Mouse (Mus musculus) kidney, embryonic 16.5 days (tissue): ENCODE data around the gene Cd209f. TPM values are rescaled to one million over a fixed set of nuclear protein-coding genes. Genes with fewer than 3 reads are reported as not detected.
"Not testable (repeated sequence)": the region's sequence is repeated elsewhere in the genome, so short reads cannot be mapped to it uniquely, and the experiment has no call there.

Source experiments
- ATAC-seq: fragments of 200-750 bp; cut with Nextera tagmentation; 2 replicates; pipeline ENCODE4 v1.8.0; 2017; ENCODE audit warnings: moderate TSS enrichment; ENCODE audit not compliant: low FRiP score, low TSS enrichment
- H3K27ac ChIP-seq: fragments of 300-500 bp; sonication (generic); 2 replicates; pipeline ENCODE4 v1.5.1; 2014; ENCODE audit warnings: low read length
- H3K27me3 ChIP-seq: fragments of 300-500 bp; sonication (generic); 2 replicates; pipeline ENCODE4 v1.6.1; 2014; ENCODE audit warnings: low read length, control low read depth, mixed read lengths; ENCODE audit not compliant: insufficient read depth
- H3K36me3 ChIP-seq: fragments of 300-500 bp; sonication (generic); 2 replicates; pipeline ENCODE4 v1.6.1; 2014; ENCODE audit warnings: low read length, control low read depth, mixed read lengths; ENCODE audit not compliant: insufficient read depth
- H3K4me1 ChIP-seq: fragments of 300-500 bp; sonication (generic); 2 replicates; pipeline ENCODE4 v1.6.1; 2014; ENCODE audit warnings: low read length, control low read depth, mixed read lengths; ENCODE audit not compliant: insufficient read depth
- H3K4me2 ChIP-seq: fragments of 300-500 bp; sonication (generic); replicated peaks from 2 replicates; pipeline ENCODE4 v1.6.1; 2014; ENCODE audit warnings: low read depth, low read length
- H3K4me3 ChIP-seq: fragments of 300-500 bp; sonication (generic); 2 replicates; pipeline ENCODE4 v1.5.1; 2014; ENCODE audit warnings: mild to moderate bottlenecking, low read length
- H3K9ac ChIP-seq: fragments of 300-500 bp; sonication (generic); replicated peaks from 2 replicates; pipeline ENCODE4 v1.6.1; 2014; ENCODE audit warnings: low read length
- H3K9me3 ChIP-seq: fragments of 300-500 bp; sonication (generic); 2 replicates; pipeline ENCODE4 v1.6.1; 2016; ENCODE audit warnings: low read length, control low read depth
- WGBS: fragments of 180-500 bp; shearing (Covaris S2); extraction: QIAGEN DNeasy Blood & Tissue Kit; methylation state at CpG from one replicate; pipeline ENCODE4 v1.1.7; 2014; 5-methylcytosine and 5-hydroxymethylcytosine counted together
- polyA plus RNA-seq: library from polyadenylated mRNA; unstranded; fragments of >200 nt; fragmentation: Nextera tagmentation; extraction: Ambion mirVana; gene quantifications from 2 replicates; pipeline ENCODE4 v1.2.1, GENCODE M21; 2015

Cd209f gene
- 0.14 TPM in 1 of 2 replicates, not detected in the other for polyA plus RNA-seq

DNA sequence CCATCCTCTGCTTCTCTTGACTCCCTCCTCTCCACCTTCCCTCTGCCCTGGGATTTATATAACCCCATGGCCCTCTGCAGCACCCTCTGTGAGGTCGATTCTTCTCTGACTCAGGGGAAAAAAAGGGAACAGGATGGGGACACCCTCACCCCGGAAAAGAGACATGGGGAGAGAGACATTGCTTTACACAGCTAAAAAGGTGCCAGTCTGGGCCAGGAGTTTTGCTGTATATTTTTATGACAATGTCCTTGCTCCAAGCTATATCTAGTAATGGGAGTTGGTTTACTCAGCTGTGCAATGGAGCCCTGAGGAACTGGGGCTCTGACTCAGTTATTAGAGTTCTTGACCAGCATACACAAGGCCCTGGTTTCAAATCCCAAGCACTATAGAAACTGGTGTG, at the start of gene Cd209f:
Gene Cd209f (minus strand): TSS at position 101 of the 400 bp plus-strand sequence.
- H3K27me3 ChIP-seq, H3K4me3 ChIP-seq, H3K4me2 ChIP-seq, H3K9ac ChIP-seq, H3K4me1 ChIP-seq, H3K9me3 ChIP-seq, H3K36me3 ChIP-seq, ATAC-seq, H3K27ac ChIP-seq: not testable (repeated sequence)
- WGBS = 82% methylated on average over 1 of the region's 2 CpGs

DNA sequence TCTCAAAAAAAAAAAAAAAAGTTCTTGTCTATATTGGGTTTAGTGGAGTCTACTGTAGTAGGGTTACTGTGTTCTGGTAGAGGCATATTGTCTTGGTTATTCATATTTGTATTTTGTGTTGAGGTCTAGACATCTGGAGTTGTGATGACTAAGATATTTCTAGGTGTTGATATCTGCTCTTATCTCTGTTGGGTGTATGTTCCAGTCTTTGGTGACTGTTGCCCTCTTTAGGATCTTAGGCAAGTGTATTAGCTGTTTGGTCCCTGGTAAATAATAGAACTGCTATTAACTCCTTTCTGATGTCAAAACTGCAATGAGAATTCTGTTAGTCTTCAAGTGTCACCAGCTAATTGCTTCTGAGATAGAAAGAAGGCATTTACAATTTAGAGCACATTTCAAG, 49.2 kb upstream of the Cd209f start:
- no peak overlapping the region for H3K27ac ChIP-seq
- H3K4me3 ChIP-seq = no peak overlapping the region
- H3K4me2 ChIP-seq = no peak overlapping the region
- no peak overlapping the region for H3K9ac ChIP-seq
- H3K27me3 ChIP-seq = no peaks in the 10 kb centered on the region
- ATAC-seq = no peak
- no peaks in the 10 kb centered on the region for H3K4me1 ChIP-seq
- no peaks in the 10 kb centered on the region for H3K36me3 ChIP-seq
- no peaks in the 10 kb centered on the region; the same call in 1 of the 2 replicates for H3K9me3 ChIP-seq

DNA sequence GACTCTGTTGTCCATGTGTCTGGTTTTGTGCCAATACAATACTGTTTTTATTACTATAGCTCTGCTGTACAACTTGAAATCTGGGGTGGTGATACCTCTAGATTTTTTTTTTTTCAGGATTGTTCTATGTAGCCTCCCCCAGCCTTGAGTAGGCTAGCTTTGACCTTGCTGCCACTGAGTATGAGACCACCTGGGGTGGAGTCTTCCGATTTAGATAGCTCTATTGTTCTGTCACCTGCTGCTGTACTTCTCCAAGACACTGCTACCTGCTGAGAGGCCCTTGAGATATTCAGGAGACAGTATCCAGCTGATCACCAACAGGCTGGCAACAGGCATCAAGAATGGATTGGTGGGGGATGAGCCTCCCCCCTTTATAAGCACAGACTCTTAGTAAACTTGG, 41.6 kb upstream of the Cd209f start:
- no peak overlapping the region for H3K9ac ChIP-seq
- ATAC-seq = no peak
- no peak overlapping the region for H3K27ac ChIP-seq
- no peak overlapping the region for H3K4me2 ChIP-seq
- peaks cover 4% of the 10 kb centered on the region for H3K9me3 ChIP-seq
- H3K4me1 ChIP-seq = no peaks in the 10 kb centered on the region
- WGBS = 28% methylated on average over 1 of the region's 1 CpGs
- no peaks in the 10 kb centered on the region for H3K36me3 ChIP-seq
- H3K27me3 ChIP-seq = no peaks in the 10 kb centered on the region
- H3K4me3 ChIP-seq = no peak overlapping the region

DNA sequence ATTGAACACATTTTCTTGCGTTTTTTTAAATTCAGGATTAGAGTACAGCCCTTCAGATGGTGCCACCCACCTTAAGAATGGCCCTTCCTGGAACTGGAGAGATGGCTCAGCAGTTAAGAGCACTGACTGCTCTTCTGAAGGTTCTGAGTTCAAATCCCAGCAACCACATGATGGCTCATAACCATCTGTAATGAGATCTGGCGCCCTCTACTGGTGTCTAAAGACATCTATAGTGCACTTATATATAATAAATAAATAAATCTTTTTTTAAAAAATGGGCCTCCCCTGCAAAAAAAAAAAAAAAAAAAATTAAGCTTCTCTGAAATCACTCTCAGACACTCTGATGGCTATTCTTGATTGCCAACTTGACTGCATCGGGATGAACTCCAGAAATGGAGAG, 36.1 kb upstream of the Cd209f start:
- no peaks in the 10 kb centered on the region for H3K36me3 ChIP-seq
- ATAC-seq = no peak
- no peaks in the 10 kb centered on the region for H3K27me3 ChIP-seq
- no peak overlapping the region for H3K4me2 ChIP-seq
- no peaks in the 10 kb centered on the region for H3K9me3 ChIP-seq
- H3K9ac ChIP-seq = no peak overlapping the region
- 62% methylated on average over 3 of the region's 3 CpGs for WGBS
- no peak overlapping the region for H3K27ac ChIP-seq
- 0 out of 2 replicates have a peak, but pooled peaks cover 2% of the 10 kb centered on the region for H3K4me1 ChIP-seq
- H3K4me3 ChIP-seq = no peak overlapping the region

DNA sequence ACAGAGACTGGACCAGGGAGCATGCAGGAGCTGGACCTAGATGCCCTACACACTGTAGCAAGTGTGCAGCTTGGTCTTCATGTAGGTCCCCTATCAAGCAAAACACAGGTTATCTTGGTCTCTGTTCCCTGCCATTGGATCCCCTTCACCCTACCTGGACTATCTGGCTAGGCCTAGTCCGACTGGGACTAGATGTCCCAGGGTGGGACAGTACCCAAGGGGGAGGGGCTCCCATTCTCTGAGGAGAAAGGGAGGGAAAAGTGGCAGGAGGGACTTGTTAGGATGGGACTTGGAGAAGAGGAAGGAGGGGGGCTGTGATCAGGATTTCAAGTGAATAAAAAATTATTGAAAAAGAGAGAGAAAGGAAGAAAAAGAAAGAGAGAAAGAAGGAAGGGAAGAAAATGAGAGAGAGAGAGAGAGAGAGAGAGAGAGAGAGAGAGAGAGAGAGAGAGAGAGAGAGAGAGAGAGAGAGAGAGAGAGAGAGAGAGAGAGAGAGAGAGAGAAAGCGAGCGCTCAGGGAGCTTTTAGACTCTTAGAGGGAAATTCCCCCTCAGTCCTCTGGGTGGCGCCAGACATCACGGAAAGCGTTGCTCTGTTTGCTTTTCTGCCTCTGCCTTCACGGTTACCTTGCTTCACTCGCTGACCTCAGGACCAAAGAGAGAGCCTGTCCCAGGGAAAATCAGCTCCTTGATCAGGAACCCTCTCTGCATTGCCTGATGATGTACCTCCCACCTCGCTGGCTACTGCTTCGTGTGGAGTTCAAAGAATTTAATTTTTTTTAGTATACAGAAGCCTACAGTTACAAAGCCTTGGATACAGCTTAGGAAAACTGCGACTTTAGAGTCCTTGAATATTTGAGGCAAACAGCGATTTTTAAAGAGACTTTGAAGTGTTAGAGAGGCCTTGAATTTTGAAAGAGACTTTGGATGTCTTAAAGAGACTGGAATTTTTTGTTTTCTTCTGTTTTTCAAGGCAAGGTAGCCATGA, 34.3 kb upstream of the Cd209f start:
- no peak overlapping the region for H3K27ac ChIP-seq
- peak; percentile 73 for ATAC-seq
- H3K27me3 ChIP-seq = no peaks in the 10 kb centered on the region
- WGBS = 12% methylated on average over 12 of the region's 12 CpGs
- 0 out of 2 replicates have a peak, but pooled peaks cover 2% of the 10 kb centered on the region for H3K4me1 ChIP-seq
- no peaks in the 10 kb centered on the region for H3K36me3 ChIP-seq
- H3K4me3 ChIP-seq = no peak overlapping the region
- H3K4me2 ChIP-seq = no peak overlapping the region
- H3K9me3 ChIP-seq = no peaks in the 10 kb centered on the region
- no peak overlapping the region for H3K9ac ChIP-seq

DNA sequence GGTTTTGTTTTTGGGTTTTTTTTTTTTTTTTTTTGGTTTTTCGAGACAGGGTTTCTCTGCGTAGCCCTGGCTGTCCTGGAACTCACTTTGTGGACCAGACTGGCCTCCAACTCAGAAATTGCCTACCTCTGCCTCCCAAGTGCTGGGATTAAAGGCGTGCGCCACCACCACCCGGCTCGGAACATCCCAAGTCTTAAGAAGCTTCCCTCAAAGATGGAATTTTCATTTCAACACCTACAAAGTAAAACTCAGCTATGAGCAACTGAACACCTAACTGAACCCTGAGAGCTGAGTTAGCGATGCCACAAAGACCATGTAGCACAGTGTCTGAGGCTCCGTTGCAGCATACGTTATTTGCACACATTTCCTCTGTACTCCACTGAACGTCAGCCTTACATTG, 28.2 kb upstream of the Cd209f start, which contains the start of gene Cd209g:
Gene Cd209g (plus strand): TSS at position 301 of the 400 bp plus-strand sequence.
- Histone ChIP-seq H3K27ac (no peak within 1 kb of the TSS), H3K36me3 (no peaks in the 10 kb centered on the region), H3K9ac (no peak within 1 kb of the TSS), H3K4me1 (no peaks in the 10 kb centered on the region), H3K9me3 (no peaks in the 10 kb centered on the region), H3K4me3 (no peak within 1 kb of the TSS), H3K27me3 (no peaks in the 10 kb centered on the region), H3K4me2 (no peak within 1 kb of the TSS)
- 91% methylated on average over 10 of the region's 10 CpGs for WGBS
- ATAC-seq = no peak

DNA sequence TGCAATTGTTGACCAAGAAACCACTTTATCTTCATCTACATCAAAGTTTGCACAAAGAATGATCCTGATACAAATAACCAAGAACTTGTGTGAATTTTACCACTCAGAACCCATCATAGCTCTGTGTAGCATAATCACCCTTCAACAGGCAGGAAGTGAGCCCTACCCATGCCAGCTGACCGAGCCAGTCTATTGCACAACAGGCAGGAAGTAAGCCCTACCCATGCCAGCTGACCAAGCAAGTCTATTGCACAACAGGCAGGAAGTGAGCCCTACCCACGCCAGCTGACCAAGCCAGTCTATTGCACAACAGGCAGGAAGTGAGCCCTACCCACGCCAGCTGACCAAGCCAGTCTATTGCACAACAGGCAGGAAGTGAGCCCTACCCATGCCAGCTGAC, 17.1 kb downstream of the Cd209f start:
- not testable (repeated sequence) for H3K27me3 ChIP-seq, H3K4me1 ChIP-seq, H3K4me3 ChIP-seq, ATAC-seq, H3K27ac ChIP-seq, H3K9ac ChIP-seq, H3K36me3 ChIP-seq, H3K9me3 ChIP-seq, H3K4me2 ChIP-seq
- WGBS = 91% methylated on average over 3 of the region's 3 CpGs

DNA sequence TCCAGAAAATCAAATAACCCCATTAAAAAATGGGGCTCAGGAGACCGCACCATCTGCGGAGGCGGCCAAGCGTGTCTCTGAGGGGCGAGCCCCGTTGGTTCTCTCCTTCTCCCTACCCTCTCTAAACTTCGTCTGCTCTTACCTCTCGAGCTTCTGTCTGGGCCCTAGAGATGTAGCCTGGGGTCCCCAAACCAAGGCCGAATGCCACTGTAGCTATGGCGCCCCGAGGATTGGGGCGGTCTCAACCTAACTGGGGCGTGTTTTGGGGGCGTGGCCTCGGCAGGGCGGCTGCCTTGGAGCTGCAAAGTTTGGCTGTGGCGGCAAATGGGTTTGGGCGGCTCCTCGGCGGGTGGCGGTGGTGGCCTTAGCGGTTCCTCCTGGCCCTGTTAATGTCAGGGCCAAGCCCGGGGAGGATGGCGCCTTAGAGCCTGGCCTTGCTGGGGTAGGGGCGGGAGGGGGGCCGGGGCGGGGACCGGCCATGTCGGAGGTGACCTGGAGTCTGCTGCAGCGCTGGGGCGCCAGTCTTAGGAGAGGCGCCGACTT, 18.4 kb downstream of the Cd209f start:
- H3K27me3 ChIP-seq, H3K4me1 ChIP-seq, H3K4me2 ChIP-seq, H3K9me3 ChIP-seq, H3K36me3 ChIP-seq, H3K4me3 ChIP-seq, H3K9ac ChIP-seq, H3K27ac ChIP-seq: not testable (repeated sequence)
- ATAC-seq = peak; percentile 67; the same call in 1 of the 2 replicates
- WGBS = 42% methylated on average over 24 of the region's 33 CpGs
